Mouse (Mus musculus) embryonic facial prominence, embryonic 11.5 days (tissue): ENCODE measurements around the gene Prss28. TPM values are rescaled to one million over a fixed set of nuclear protein-coding genes. Genes with fewer than 3 reads are reported as not detected.

Source experiments
- ATAC-seq: fragments of 200-750 bp; cut with Nextera tagmentation; replicated peaks from 2 replicates; pipeline ENCODE4 v1.8.0; 2017; ENCODE audit warnings: low read depth; ENCODE audit not compliant: insufficient number of reproducible peaks, low FRiP score, low TSS enrichment
- DNase-seq: peaks from one replicate; pipeline ENCODE4 v3.0.0-alpha.2; 2015; ENCODE audit warnings: low spot score
- H3K27ac ChIP-seq: fragments of 300-500 bp; sonication (generic); replicated peaks from 2 replicates; pipeline ENCODE4 v1.5.1; 2014; ENCODE audit warnings: mild to moderate bottlenecking, low read depth, low read length, control low read depth
- H3K27me3 ChIP-seq: fragments of 300-500 bp; sonication (generic); 2 replicates; pipeline ENCODE4 v1.6.1; 2014; ENCODE audit warnings: mild to moderate bottlenecking, low read length, moderate library complexity, mixed read lengths; ENCODE audit not compliant: control insufficient read depth, insufficient read depth
- H3K36me3 ChIP-seq: fragments of 300-500 bp; sonication (generic); replicated peaks from 2 replicates; pipeline ENCODE4 v1.6.1; 2014; ENCODE audit warnings: low read depth, mild to moderate bottlenecking, low read length, moderate library complexity, mixed read lengths; ENCODE audit not compliant: control insufficient read depth, insufficient read depth
- H3K4me1 ChIP-seq: fragments of 300-500 bp; sonication (generic); 2 replicates; pipeline ENCODE4 v1.6.1; 2014; ENCODE audit warnings: low read length, mixed read lengths; ENCODE audit not compliant: control insufficient read depth, insufficient read depth
- H3K4me2 ChIP-seq: fragments of 300-500 bp; sonication (generic); 2 replicates; pipeline ENCODE4 v1.6.1; 2014; ENCODE audit warnings: low read depth, mild to moderate bottlenecking, control low read depth, low read length, moderate library complexity
- H3K4me3 ChIP-seq: fragments of 300-500 bp; sonication (generic); 2 replicates; pipeline ENCODE4 v1.5.1; 2014; ENCODE audit warnings: low read depth, low read length, control low read depth
- H3K9ac ChIP-seq: fragments of 300-500 bp; sonication (generic); replicated peaks from 2 replicates; pipeline ENCODE4 v1.6.1; 2014; ENCODE audit warnings: mild to moderate bottlenecking, control low read depth, low read length
- H3K9me3 ChIP-seq: fragments of 300-500 bp; sonication (generic); replicated peaks from 2 replicates; pipeline ENCODE4 v1.6.1; 2016; ENCODE audit warnings: mild to moderate bottlenecking, low read length, inconsistent platforms, mixed read lengths; ENCODE audit not compliant: control insufficient read depth
- WGBS: fragments of 180-500 bp; shearing (Covaris S2); extraction: QIAGEN DNeasy Blood & Tissue Kit; methylation state at CpG from one replicate; pipeline ENCODE4 v1.1.7; 2014; 5-methylcytosine and 5-hydroxymethylcytosine counted together
- polyA plus RNA-seq: library from polyadenylated mRNA; unstranded; fragments of >200 nt; fragmentation: Nextera tagmentation; extraction: Ambion mirVana; gene quantifications from 2 replicates; pipeline ENCODE4 v1.2.1, GENCODE M21; 2014

Gene Prss28
- polyA plus RNA-seq, 1 experiment from 2014 or later, result not detected

DNA sequence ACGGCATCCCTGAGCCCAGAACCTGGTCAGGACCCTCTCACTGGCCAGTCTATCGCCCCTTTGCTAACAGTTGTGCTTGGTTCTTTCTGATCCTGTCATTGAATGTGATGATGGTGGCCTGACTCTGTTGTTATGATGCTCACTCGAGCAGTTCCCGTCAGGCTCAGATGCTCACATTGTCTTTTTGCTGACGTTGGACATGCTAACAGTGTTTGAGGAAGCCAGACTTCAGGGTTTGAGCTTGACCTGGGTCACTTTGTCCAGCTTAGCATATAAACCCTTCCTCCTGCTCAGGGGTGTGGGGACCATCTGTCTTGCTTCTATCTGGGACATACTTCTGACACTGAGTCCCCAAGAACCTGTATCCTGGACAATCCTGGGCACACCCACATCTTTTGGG lies 9.9 kb downstream of the Prss28 start, which contains the start of gene Prss29:
TSS of gene Prss29 (plus strand) at position 301 of the 400 bp plus-strand sequence.
- Histone ChIP-seq H3K9ac (no peak within 1 kb of the TSS), H3K4me2 (no peak within 1 kb of the TSS), H3K4me3 (no peak within 1 kb of the TSS), H3K4me1 (no peaks in the 10 kb centered on the region), H3K9me3 (no peaks in the 10 kb centered on the region), H3K27me3 (no peaks in the 10 kb centered on the region), H3K27ac (no peak within 1 kb of the TSS), H3K36me3 (no peaks in the 10 kb centered on the region)
- ATAC-seq (no peak), DNase-seq (no peak)
- WGBS, result 81% methylated on average over 5 of the region's 5 CpGs

GRCm38 (mm10) chr17:25320819-25321218 lies 12.4 kb downstream of the Prss28 start:
- WGBS, result 86% methylated on average over 8 of the region's 8 CpGs
- no peaks in the 10 kb centered on the region for H3K27me3 ChIP-seq
- ATAC-seq, result no peak

GRCm38 (mm10) chr17:25322930-25323329 lies 14.5 kb downstream of the Prss28 start:
- WGBS, result 27% methylated on average over 2 of the region's 2 CpGs
- Histone ChIP-seq H3K4me1 (no peaks in the 10 kb centered on the region), H3K4me3 (no peak overlapping the region), H3K36me3 (no peaks in the 10 kb centered on the region), H3K9ac (no peak overlapping the region), H3K27ac (no peak overlapping the region), H3K4me2 (no peak overlapping the region), H3K27me3 (no peaks in the 10 kb centered on the region), H3K9me3 (no peaks in the 10 kb centered on the region)
- DNase-seq, result no peak
- ATAC-seq, result no peak

More at GRCm38 (mm10) chr17:25320819-25321218, 12.4 kb downstream of the Prss28 start:
- no peaks in the 10 kb centered on the region for H3K4me1 ChIP-seq
- H3K4me2 ChIP-seq, result no peak overlapping the region
- no peak overlapping the region for H3K27ac ChIP-seq
- H3K9ac ChIP-seq, result no peak overlapping the region
- H3K36me3 ChIP-seq, result no peaks in the 10 kb centered on the region
- H3K4me3 ChIP-seq, result no peak overlapping the region
- no peaks in the 10 kb centered on the region for H3K9me3 ChIP-seq
- DNase-seq, result no peak

GRCm38 (mm10) chr17:25332321-25332720 lies 23.9 kb downstream of the Prss28 start:
- H3K9ac ChIP-seq, result no peak overlapping the region; the same call in 1 of the 2 replicates
- H3K9me3 ChIP-seq, result no peaks in the 10 kb centered on the region
- H3K36me3 ChIP-seq, result no peaks in the 10 kb centered on the region
- no peaks in the 10 kb centered on the region for H3K4me1 ChIP-seq
- H3K27me3 ChIP-seq, result no peaks in the 10 kb centered on the region
- WGBS, result 74% methylated on average over 9 of the region's 9 CpGs
- DNase-seq, result no peak
- H3K4me3 ChIP-seq, result no peak overlapping the region
- ATAC-seq, result no peak
- H3K4me2 ChIP-seq, result no peak overlapping the region
- H3K27ac ChIP-seq, result no peak overlapping the region

GRCm38 (mm10) chr17:25333943-25334342 lies 25.5 kb downstream of the Prss28 start:
- ATAC-seq (no peak), DNase-seq (peak; percentile 89)
- WGBS, result under 1% methylated on average over 8 of the region's 8 CpGs
- Histone ChIP-seq H3K9ac (no peak overlapping the region), H3K9me3 (no peaks in the 10 kb centered on the region), H3K27me3 (no peaks in the 10 kb centered on the region), H3K36me3 (no peaks in the 10 kb centered on the region), H3K4me3 (no peak overlapping the region), H3K4me1 (no peaks in the 10 kb centered on the region), H3K4me2 (no peak overlapping the region), H3K27ac (no peak overlapping the region)

GRCm38 (mm10) chr17:25338218-25338617 lies 29.8 kb downstream of the Prss28 start:
- Histone ChIP-seq H3K9me3 (no peaks in the 10 kb centered on the region), H3K4me3 (no peak overlapping the region), H3K9ac (no peak overlapping the region), H3K4me1 (no peaks in the 10 kb centered on the region), H3K36me3 (no peaks in the 10 kb centered on the region), H3K27me3 (no peaks in the 10 kb centered on the region), H3K27ac (no peak overlapping the region), H3K4me2 (no peak overlapping the region)
- ATAC-seq (no peak), DNase-seq (no peak)
- WGBS, result 80% methylated on average over 4 of the region's 4 CpGs

DNA sequence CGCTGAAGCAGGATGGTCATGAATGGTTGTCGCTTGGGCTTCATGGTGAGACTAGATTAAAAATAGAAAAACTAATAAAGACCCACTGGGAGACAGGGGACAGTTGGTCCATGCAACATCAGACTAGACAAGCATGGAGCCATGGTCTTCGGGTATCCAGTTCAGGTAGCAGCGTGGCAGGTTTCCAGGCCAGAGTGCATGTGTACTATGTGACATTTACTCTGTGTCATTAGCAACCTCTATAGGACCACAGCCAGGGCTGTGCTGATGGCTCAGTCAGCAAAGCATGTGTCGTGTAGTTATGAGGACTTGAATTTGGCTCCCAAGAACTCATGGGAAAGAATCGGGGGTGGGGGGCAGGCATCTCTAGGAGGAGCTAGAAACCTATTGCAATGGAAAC lies 31.6 kb downstream of the Prss28 start:
- WGBS, result 88% methylated on average over 6 of the region's 6 CpGs

DNA sequence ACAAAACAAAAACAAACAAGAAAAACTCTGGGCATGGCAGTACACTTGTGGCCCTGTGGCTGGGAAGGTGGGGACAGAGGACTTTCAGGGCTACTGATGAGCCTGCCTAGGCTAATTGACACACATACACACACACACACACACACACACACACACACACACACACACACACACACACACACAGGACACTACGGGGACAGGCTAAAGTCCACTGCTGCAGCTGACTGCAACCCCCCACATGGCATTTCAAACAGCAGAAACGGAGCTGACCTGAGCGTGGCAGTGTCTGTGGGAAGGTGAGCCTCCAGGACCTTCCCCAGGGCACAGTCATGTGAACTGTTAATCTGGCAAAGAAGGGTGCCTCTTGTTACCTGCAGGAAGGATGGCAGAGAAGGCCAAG lies 33.0 kb downstream of the Prss28 start:
- 56% methylated on average over 3 of the region's 3 CpGs for WGBS
- Histone ChIP-seq H3K36me3 (no peaks in the 10 kb centered on the region), H3K9me3 (no peaks in the 10 kb centered on the region), H3K27me3 (no peaks in the 10 kb centered on the region), H3K4me1 (no peaks in the 10 kb centered on the region), H3K4me3 (no peak overlapping the region), H3K9ac (no peak overlapping the region), H3K4me2 (no peak overlapping the region), H3K27ac (no peak overlapping the region)
- ATAC-seq, result no peak
- DNase-seq, result no peak

More for the DNA sequence above, 31.6 kb downstream of the Prss28 start:
- Histone ChIP-seq H3K4me1 (no peaks in the 10 kb centered on the region), H3K9ac (no peak overlapping the region), H3K36me3 (no peaks in the 10 kb centered on the region), H3K27ac (no peak overlapping the region), H3K9me3 (no peaks in the 10 kb centered on the region), H3K4me3 (no peak overlapping the region), H3K4me2 (no peak overlapping the region), H3K27me3 (no peaks in the 10 kb centered on the region)
- no peak for DNase-seq
- ATAC-seq, result no peak
